Mouse (Mus musculus) lung, embryonic 15.5 days (tissue): Measurements from ENCODE around the gene Gm45062. TPM values are rescaled to one million over a fixed set of nuclear protein-coding genes. Genes with fewer than 3 reads are reported as not detected.

Experiments
- ATAC-seq: fragments of 200-750 bp; cut with Nextera tagmentation; 2 replicates; pipeline ENCODE4 v1.8.0; 2017; ENCODE audit warnings: moderate number of reproducible peaks, borderline replicate concordance; ENCODE audit not compliant: low FRiP score, low TSS enrichment; ENCODE audit errors: extremely low read depth
- H3K27ac ChIP-seq: fragments of 300-500 bp; sonication (generic); 2 replicates; pipeline ENCODE4 v1.5.1; 2015; ENCODE audit warnings: moderate library complexity, mild to moderate bottlenecking, inconsistent platforms
- H3K27me3 ChIP-seq: fragments of 300-500 bp; sonication (generic); 2 replicates; pipeline ENCODE4 v1.6.1; 2015; ENCODE audit warnings: inconsistent platforms
- H3K36me3 ChIP-seq: fragments of 300-500 bp; sonication (generic); 2 replicates; pipeline ENCODE4 v1.6.1; 2015; ENCODE audit warnings: inconsistent platforms
- H3K4me1 ChIP-seq: fragments of 300-500 bp; sonication (generic); 2 replicates; pipeline ENCODE4 v1.6.1; 2015; ENCODE audit warnings: inconsistent platforms
- H3K4me2 ChIP-seq: fragments of 300-500 bp; sonication (generic); 2 replicates; pipeline ENCODE4 v1.6.1; 2015; ENCODE audit warnings: inconsistent platforms, mild to moderate bottlenecking, moderate library complexity
- H3K4me3 ChIP-seq: fragments of 300-500 bp; sonication (generic); 2 replicates; pipeline ENCODE4 v1.5.1; 2015; ENCODE audit warnings: mild to moderate bottlenecking, inconsistent platforms
- H3K9ac ChIP-seq: fragments of 300-500 bp; sonication (generic); 2 replicates; pipeline ENCODE4 v1.6.1; 2015; ENCODE audit warnings: inconsistent platforms
- H3K9me3 ChIP-seq: fragments of 300-500 bp; sonication (generic); 2 replicates; pipeline ENCODE4 v1.6.1; 2016; ENCODE audit warnings: inconsistent platforms
- WGBS: fragments of 180-500 bp; shearing (Covaris S2); methylation state at CpG from one replicate; pipeline ENCODE4 v1.1.7; 2015; 5-methylcytosine and 5-hydroxymethylcytosine counted together
- polyA plus RNA-seq: library from polyadenylated mRNA; unstranded; fragments of >200 nt; fragmentation: Nextera tagmentation; extraction: Ambion mirVana; gene quantifications from 2 replicates; pipeline ENCODE4 v1.2.1, GENCODE M21; 2015

Gm45062 gene
- polyA plus RNA-seq, 1 experiment from 2014 or later = 11.1 TPM

DNA sequence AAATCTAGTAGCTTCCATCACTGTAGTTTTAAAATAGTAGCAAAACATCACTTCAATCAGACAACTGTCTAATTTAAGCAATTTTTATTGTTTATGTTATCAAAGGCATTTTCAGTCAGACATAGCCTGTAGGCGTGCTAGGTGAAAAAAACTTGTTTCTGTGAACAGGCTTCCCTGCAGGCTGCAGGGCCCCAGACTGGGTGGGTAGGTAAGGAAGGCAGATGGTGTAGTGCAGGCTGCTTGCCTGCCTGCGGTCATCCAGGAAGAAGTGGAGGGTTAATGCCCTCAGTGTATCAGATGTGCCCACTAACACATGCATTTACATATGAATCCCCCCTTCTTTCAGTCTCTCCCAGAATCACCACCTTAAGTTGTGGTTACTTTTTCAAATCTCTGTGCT is 386.5 kb downstream of the Gm45062 start:
- Histone ChIP-seq H3K4me2 (no peak overlapping the region), H3K9me3 (no peaks in the 10 kb centered on the region), H3K4me3 (no peak overlapping the region), H3K4me1 (no peaks in the 10 kb centered on the region), H3K9ac (no peak overlapping the region), H3K36me3 (no peaks in the 10 kb centered on the region), H3K27ac (no peak overlapping the region), H3K27me3 (no peaks in the 10 kb centered on the region)
- WGBS = 63% methylated on average over 2 of the region's 2 CpGs
- ATAC-seq = no peak

Other genes with a start within 250 kb of the Gm45062 start
- gene Col28a1, start 66.8 kb upstream of the Gm45062 start, polyA plus RNA-seq = 1.7 and 1.9 TPM in 2 replicates
- gene Mios, start 50.2 kb upstream of the Gm45062 start, polyA plus RNA-seq = 24.2 and 24.5 TPM in 2 replicates
- 166 and 182 TPM in 2 replicates for gene Rpa3, start 277 bp upstream of the Gm45062 start, polyA plus RNA-seq
- gene Umad1, start 162 bp upstream of the Gm45062 start, polyA plus RNA-seq = 22.5 and 23.2 TPM in 2 replicates